Mouse (Mus musculus): Measurements from ENCODE around the gene Atp10a.

GRCm38 (mm10) chr7:58840367-58840766 lies 184.4 kb downstream of the Atp10a start:
- TF ChIP-seq MAFK (IDR thresholded peaks at IDR 0.05; ENCODE audit: insufficient read depth, low read depth, low read length) = no peak
- no peak for TF ChIP-seq ZC3H11A (IDR thresholded peaks at IDR 0.05; ENCODE audit: borderline replicate concordance, low read depth, low read length)
- no peak for TF ChIP-seq HCFC1 (IDR thresholded peaks at IDR 0.05; ENCODE audit: borderline replicate concordance, insufficient read depth, low read length)
- no peak for TF ChIP-seq CHD2 (IDR thresholded peaks at IDR 0.05; ENCODE audit: low read depth, low read length)

Measured in ES-E14 (cell line).